Mouse (Mus musculus): ENCODE results near the gene Ssr2. TPM values are rescaled to one million over a fixed set of nuclear protein-coding genes. Genes with fewer than 3 reads are reported as not detected.
"Not testable (repeated sequence)": the region's sequence is repeated elsewhere in the genome, so short reads cannot be mapped to it uniquely, and the experiment has no call there.

Ssr2 gene
- polyA plus RNA-seq, 1 experiment from 2014 or later, result 184 TPM

- no peak overlapping the region for H3K27ac ChIP-seq (replicated peaks; ENCODE audit: low read depth, low read length)
- 23% methylated on average over 6 of the region's 6 CpGs for WGBS
- DNase-seq (ENCODE audit: low spot score), result peak; percentile 65
- H3K4me2 ChIP-seq (ENCODE audit: low read depth, low read length), result no peak overlapping the region
- no peak for ATAC-seq (replicated peaks; ENCODE audit: insufficient number of reproducible peaks, low FRiP score, low TSS enrichment, low read depth)
- H3K27me3 ChIP-seq (ENCODE audit: control insufficient read depth, insufficient read depth, low read length), result no peaks in the 10 kb centered on the region
- H3K36me3 ChIP-seq (replicated peaks; ENCODE audit: control insufficient read depth, insufficient read depth, low read depth, low read length), result no peaks in the 10 kb centered on the region
- H3K9me3 ChIP-seq (replicated peaks; ENCODE audit: control insufficient read depth, low read length), result no peaks in the 10 kb centered on the region
- no peaks in the 10 kb centered on the region; the same call in 1 of the 2 replicates for H3K4me1 ChIP-seq (ENCODE audit: control insufficient read depth, insufficient read depth, low read length)
- no peak overlapping the region for H3K9ac ChIP-seq (replicated peaks; ENCODE audit: low read length)
- H3K4me3 ChIP-seq (ENCODE audit: low read depth, low read length), result no peak overlapping the region
These were observed 28.1 kb downstream of the Ssr2 start for GRCm38 (mm10) chr3:88603714-88604161.

- Histone ChIP-seq H3K4me3 (ENCODE audit: low read depth, low read length) (no peak overlapping the region), H3K27me3 (ENCODE audit: control insufficient read depth, insufficient read depth, low read length) (no peaks in the 10 kb centered on the region), H3K9me3 (replicated peaks; ENCODE audit: control insufficient read depth, low read length) (no peaks in the 10 kb centered on the region), H3K36me3 (replicated peaks; ENCODE audit: control insufficient read depth, insufficient read depth, low read depth, low read length) (no peaks in the 10 kb centered on the region), H3K27ac (replicated peaks; ENCODE audit: low read depth, low read length) (no peak overlapping the region), H3K4me1 (ENCODE audit: control insufficient read depth, insufficient read depth, low read length) (no peaks in the 10 kb centered on the region; the same call in 1 of the 2 replicates), H3K4me2 (ENCODE audit: low read depth, low read length) (no peak overlapping the region), H3K9ac (replicated peaks; ENCODE audit: low read length) (no peak overlapping the region)
- 88% methylated on average over 7 of the region's 7 CpGs for WGBS
- ATAC-seq (replicated peaks; ENCODE audit: insufficient number of reproducible peaks, low FRiP score, low TSS enrichment, low read depth) (no peak), DNase-seq (ENCODE audit: low spot score) (no peak)
These were observed 29.2 kb downstream of the Ssr2 start for GRCm38 (mm10) chr3:88604863-88605262.

- Histone ChIP-seq H3K9ac (replicated peaks; ENCODE audit: low read length) (0 out of 2 replicates have a peak within 1 kb of the TSS, but pooled peaks have one; percentile 2), H3K4me2 (ENCODE audit: low read depth, low read length) (peak within 1 kb of the TSS; percentile 45)
- H3K4me3 ChIP-seq (ENCODE audit: low read depth, low read length); H3K27me3 ChIP-seq (ENCODE audit: control insufficient read depth, insufficient read depth, low read length); ATAC-seq (replicated peaks; ENCODE audit: insufficient number of reproducible peaks, low FRiP score, low TSS enrichment, low read depth); H3K27ac ChIP-seq (replicated peaks; ENCODE audit: low read depth, low read length); DNase-seq (ENCODE audit: low spot score); H3K4me1 ChIP-seq (ENCODE audit: control insufficient read depth, insufficient read depth, low read length); H3K36me3 ChIP-seq (replicated peaks; ENCODE audit: control insufficient read depth, insufficient read depth, low read depth, low read length); H3K9me3 ChIP-seq (replicated peaks; ENCODE audit: control insufficient read depth, low read length): not testable (repeated sequence)
- WGBS, result 95% methylated on average over 2 of the region's 2 CpGs
These were observed 30.0 kb downstream of the Ssr2 start, which contains the start of gene Arhgef2 for GRCm38 (mm10) chr3:88605666-88606065. TSS of gene Arhgef2 (plus strand) at chr3:88605966.

GRCm38 (mm10) chr3:88607065-88607757, 31.5 kb downstream of the Ssr2 start:
- Histone ChIP-seq H3K4me1 (ENCODE audit: control insufficient read depth, insufficient read depth, low read length) (no peaks in the 10 kb centered on the region; the same call in 1 of the 2 replicates), H3K4me3 (ENCODE audit: low read depth, low read length) (peak overlapping the region; percentile 9; the same call in 1 of the 2 replicates), H3K9ac (replicated peaks; ENCODE audit: low read length) (peak overlapping the region; percentile 37; the same call in 1 of the 2 replicates), H3K27me3 (ENCODE audit: control insufficient read depth, insufficient read depth, low read length) (no peaks in the 10 kb centered on the region), H3K36me3 (replicated peaks; ENCODE audit: control insufficient read depth, insufficient read depth, low read depth, low read length) (no peaks in the 10 kb centered on the region), H3K27ac (replicated peaks; ENCODE audit: low read depth, low read length) (no peak overlapping the region), H3K9me3 (replicated peaks; ENCODE audit: control insufficient read depth, low read length) (no peaks in the 10 kb centered on the region), H3K4me2 (ENCODE audit: low read depth, low read length) (peak overlapping the region; percentile 45)
- under 1% methylated on average over 20 of the region's 20 CpGs for WGBS
- ATAC-seq (replicated peaks; ENCODE audit: insufficient number of reproducible peaks, low FRiP score, low TSS enrichment, low read depth) (peak; percentile 86), DNase-seq (ENCODE audit: low spot score) (peak; percentile 93)

- H3K4me3 ChIP-seq (ENCODE audit: low read depth, low read length), result 0 out of 2 replicates have a peak overlapping the region, but pooled peaks have one; percentile 9
- no peaks in the 10 kb centered on the region for H3K36me3 ChIP-seq (replicated peaks; ENCODE audit: control insufficient read depth, insufficient read depth, low read depth, low read length)
- no peak overlapping the region for H3K27ac ChIP-seq (replicated peaks; ENCODE audit: low read depth, low read length)
- H3K9ac ChIP-seq (replicated peaks; ENCODE audit: low read length), result peak overlapping the region; percentile 37; the same call in 1 of the 2 replicates
- peak; percentile 49; the same call in 1 of the 2 replicates for ATAC-seq (replicated peaks; ENCODE audit: insufficient number of reproducible peaks, low FRiP score, low TSS enrichment, low read depth)
- WGBS, result 24% methylated on average over 10 of the region's 10 CpGs
- H3K27me3 ChIP-seq (ENCODE audit: control insufficient read depth, insufficient read depth, low read length), result no peaks in the 10 kb centered on the region
- H3K4me2 ChIP-seq (ENCODE audit: low read depth, low read length), result peak overlapping the region; percentile 39
- H3K9me3 ChIP-seq (replicated peaks; ENCODE audit: control insufficient read depth, low read length), result no peaks in the 10 kb centered on the region
- no peak for DNase-seq (ENCODE audit: low spot score)
- no peaks in the 10 kb centered on the region; the same call in 1 of the 2 replicates for H3K4me1 ChIP-seq (ENCODE audit: control insufficient read depth, insufficient read depth, low read length)
These were observed 32.1 kb downstream of the Ssr2 start for GRCm38 (mm10) chr3:88607758-88608138.

- Histone ChIP-seq H3K9ac (replicated peaks; ENCODE audit: low read length) (no peak overlapping the region), H3K27ac (replicated peaks; ENCODE audit: low read depth, low read length) (no peak overlapping the region), H3K4me1 (ENCODE audit: control insufficient read depth, insufficient read depth, low read length) (no peaks in the 10 kb centered on the region; the same call in 1 of the 2 replicates), H3K36me3 (replicated peaks; ENCODE audit: control insufficient read depth, insufficient read depth, low read depth, low read length) (no peaks in the 10 kb centered on the region), H3K4me2 (ENCODE audit: low read depth, low read length) (no peak overlapping the region), H3K4me3 (ENCODE audit: low read depth, low read length) (no peak overlapping the region), H3K9me3 (replicated peaks; ENCODE audit: control insufficient read depth, low read length) (no peaks in the 10 kb centered on the region), H3K27me3 (ENCODE audit: control insufficient read depth, insufficient read depth, low read length) (no peaks in the 10 kb centered on the region)
- DNase-seq (ENCODE audit: low spot score) (no peak), ATAC-seq (replicated peaks; ENCODE audit: insufficient number of reproducible peaks, low FRiP score, low TSS enrichment, low read depth) (no peak)
- 62% methylated on average over 4 of the region's 4 CpGs for WGBS
These were observed 33.4 kb downstream of the Ssr2 start for GRCm38 (mm10) chr3:88609066-88609465.

GRCm38 (mm10) chr3:88614418-88614817, 38.7 kb downstream of the Ssr2 start:
- ATAC-seq (replicated peaks; ENCODE audit: insufficient number of reproducible peaks, low FRiP score, low TSS enrichment, low read depth) (no peak), DNase-seq (ENCODE audit: low spot score) (no peak)
- no peaks in the 10 kb centered on the region for H3K4me1 ChIP-seq (ENCODE audit: control insufficient read depth, insufficient read depth, low read length)
- no peaks in the 10 kb centered on the region for H3K9me3 ChIP-seq (replicated peaks; ENCODE audit: control insufficient read depth, low read length)
- WGBS, result 76% methylated on average over 8 of the region's 8 CpGs
- H3K27ac ChIP-seq (replicated peaks; ENCODE audit: low read depth, low read length), result no peak overlapping the region
- no peak overlapping the region for H3K4me2 ChIP-seq (ENCODE audit: low read depth, low read length)
- no peaks in the 10 kb centered on the region for H3K36me3 ChIP-seq (replicated peaks; ENCODE audit: control insufficient read depth, insufficient read depth, low read depth, low read length)
- no peaks in the 10 kb centered on the region for H3K27me3 ChIP-seq (ENCODE audit: control insufficient read depth, insufficient read depth, low read length)
- H3K9ac ChIP-seq (replicated peaks; ENCODE audit: low read length), result no peak overlapping the region
- no peak overlapping the region for H3K4me3 ChIP-seq (ENCODE audit: low read depth, low read length)

- WGBS, result 48% methylated on average over 5 of the region's 5 CpGs
- H3K27me3 ChIP-seq (ENCODE audit: control insufficient read depth, insufficient read depth, low read length), result no peaks in the 10 kb centered on the region
- no peaks in the 10 kb centered on the region for H3K4me1 ChIP-seq (ENCODE audit: control insufficient read depth, insufficient read depth, low read length)
- no peak overlapping the region for H3K9ac ChIP-seq (replicated peaks; ENCODE audit: low read length)
- H3K36me3 ChIP-seq (replicated peaks; ENCODE audit: control insufficient read depth, insufficient read depth, low read depth, low read length), result no peaks in the 10 kb centered on the region
- DNase-seq (ENCODE audit: low spot score), result no peak
- no peak overlapping the region for H3K27ac ChIP-seq (replicated peaks; ENCODE audit: low read depth, low read length)
- no peak overlapping the region for H3K4me3 ChIP-seq (ENCODE audit: low read depth, low read length)
- H3K9me3 ChIP-seq (replicated peaks; ENCODE audit: control insufficient read depth, low read length), result no peaks in the 10 kb centered on the region
- no peak overlapping the region for H3K4me2 ChIP-seq (ENCODE audit: low read depth, low read length)
- ATAC-seq (replicated peaks; ENCODE audit: insufficient number of reproducible peaks, low FRiP score, low TSS enrichment, low read depth), result no peak
These were observed 39.4 kb downstream of the Ssr2 start for GRCm38 (mm10) chr3:88615117-88615516.
